Mouse (Mus musculus): Measurements from ENCODE around the gene Kprp.
"Not testable (repeated sequence)": the region's sequence is repeated elsewhere in the genome, so short reads cannot be mapped to it uniquely, and the experiment has no call there.

Kprp gene

DNA sequence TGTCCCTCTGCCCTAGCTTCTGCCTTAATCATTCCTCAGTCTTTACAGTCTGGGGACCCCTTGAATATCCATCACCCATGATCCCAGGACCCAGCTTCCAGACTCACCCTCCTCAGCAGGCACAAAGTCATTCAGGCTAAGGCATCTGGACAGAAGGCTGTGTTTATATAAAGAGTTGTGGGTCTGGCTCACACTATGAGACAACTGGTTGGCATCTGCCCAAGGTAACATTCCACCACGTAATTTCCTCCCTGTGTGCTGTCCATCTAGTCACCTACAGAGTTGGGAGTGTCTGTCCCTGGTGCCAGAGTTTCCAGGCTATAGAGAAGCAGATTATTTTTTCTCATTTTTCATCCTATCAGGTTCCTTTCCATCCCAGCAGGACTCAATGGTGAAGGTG, at the start of gene Kprp:
TSS of gene Kprp (minus strand) at position 140 of the 400 bp plus-strand sequence.
- DNase-seq (ENCODE audit: low spot score in 2 of 2) = no peak

DNA sequence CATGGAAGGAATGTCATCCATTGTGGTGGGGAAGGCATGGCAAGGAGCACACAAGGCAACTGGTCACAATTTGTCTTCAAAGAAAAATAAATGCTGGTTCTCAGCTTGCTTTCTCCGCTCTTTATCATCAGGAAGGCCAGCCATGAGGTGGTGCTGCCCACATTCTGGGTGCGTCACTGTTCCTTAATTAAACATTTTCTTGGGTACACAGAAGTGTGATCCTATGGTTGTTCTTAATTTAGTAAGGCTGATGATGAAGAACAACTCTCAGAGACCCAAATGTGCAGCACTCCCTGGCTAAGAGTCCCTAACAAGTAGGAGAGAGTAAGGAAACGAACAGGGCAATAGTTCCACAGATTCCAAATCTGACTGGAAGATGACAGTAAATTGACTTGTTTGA, 47.1 kb upstream of the Kprp start:
- no peak for DNase-seq (ENCODE audit: low spot score in 2 of 2)

DNA sequence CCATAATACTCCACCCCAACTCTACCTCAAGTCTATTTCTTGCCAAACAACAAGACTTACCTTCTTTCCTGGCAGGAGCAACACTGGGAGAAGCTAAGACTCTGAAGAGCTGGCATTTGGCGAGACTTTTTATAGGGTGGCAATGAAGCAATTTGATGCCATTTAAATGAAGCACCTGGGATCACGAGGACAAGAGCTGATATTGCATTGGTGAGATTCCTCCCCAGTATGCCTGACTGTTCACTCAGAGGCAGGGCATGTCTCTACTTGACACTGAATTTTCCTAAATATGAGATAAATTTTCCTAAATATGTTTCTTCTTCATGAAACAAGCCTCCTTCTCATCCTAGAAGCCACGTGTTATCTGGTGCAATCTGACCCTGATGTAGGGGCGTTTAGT, 43.1 kb upstream of the Kprp start, which contains the start of gene 2310050C09Rik:
TSS of gene 2310050C09Rik (minus strand) at position 101 of the 400 bp plus-strand sequence.
- no peak for DNase-seq (ENCODE audit: low spot score in 2 of 2)

- no peak for DNase-seq (ENCODE audit: low spot score in 2 of 2)
These were observed 24.1 kb upstream of the Kprp start, which contains the start of gene Lce1l for GRCm38 (mm10) chr3:92851186-92851585. Gene Lce1l, minus strand, starts transcription at chr3:92851286.

DNA sequence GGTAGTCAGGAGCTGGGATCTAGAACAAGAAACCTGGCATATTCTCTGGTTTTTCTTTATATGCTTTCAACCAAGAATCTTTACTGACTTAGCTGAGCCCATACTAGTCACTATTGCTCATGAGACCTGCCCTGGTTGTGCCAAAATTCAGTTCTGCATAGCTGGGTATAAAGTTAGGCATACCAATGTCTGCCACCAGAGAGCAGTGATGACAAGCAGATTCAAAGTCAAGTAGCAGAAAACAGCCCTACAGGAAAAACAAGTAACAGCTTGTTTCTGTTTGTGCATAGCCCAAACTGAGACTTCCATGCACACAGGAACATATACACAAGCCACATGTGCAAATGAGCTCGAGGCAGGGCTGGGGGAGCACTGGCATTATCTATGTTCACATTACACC, 1.2 kb downstream of the Kprp start:
- DNase-seq (ENCODE audit: low spot score in 2 of 2) = no peak

DNA sequence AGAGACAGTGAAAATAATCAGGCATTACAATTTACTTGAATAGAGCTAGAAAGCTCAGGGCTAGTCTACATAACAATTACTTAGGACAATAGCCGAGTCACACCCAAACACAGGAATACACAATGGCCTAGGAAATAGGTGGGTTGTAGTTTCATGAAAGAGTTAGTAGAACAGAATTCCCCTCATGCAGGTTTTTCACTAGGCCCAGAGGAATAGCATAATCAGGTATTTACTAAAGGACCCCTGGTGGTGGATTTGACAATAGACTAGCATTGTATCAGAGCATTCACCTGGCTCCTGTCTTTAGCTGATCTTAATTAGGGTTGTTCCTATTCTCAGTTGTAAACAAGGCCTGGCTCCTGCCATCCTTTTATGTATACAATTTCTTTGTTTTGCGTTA, 11.0 kb downstream of the Kprp start:
- DNase-seq (ENCODE audit: low spot score in 2 of 2) = not testable (repeated sequence)

GRCm38 (mm10) chr3:92815581-92815980, 11.5 kb downstream of the Kprp start:
- DNase-seq (ENCODE audit: low spot score in 2 of 2) = no peak

DNA sequence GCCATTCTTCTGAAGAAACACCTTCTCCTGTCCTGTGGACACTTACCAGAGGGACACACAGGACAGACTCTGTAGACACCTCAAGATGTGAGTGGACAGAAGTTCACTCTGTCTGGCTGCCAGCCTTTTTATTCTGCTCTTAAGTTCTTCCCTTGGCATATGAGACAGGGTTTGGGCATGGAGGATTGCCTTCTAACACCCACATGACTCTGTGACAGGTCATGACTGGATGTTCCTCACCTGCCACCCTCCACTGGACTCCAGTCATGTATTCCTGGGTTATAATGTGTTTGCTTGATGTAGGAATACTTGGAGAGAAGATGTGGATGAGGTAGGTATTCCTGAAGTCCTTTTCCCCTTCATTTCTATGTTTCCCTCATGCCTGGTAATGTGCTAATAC, 19.3 kb downstream of the Kprp start, which contains the start of gene Lce1k:
TSS of gene Lce1k (minus strand) at position 101 of the 400 bp plus-strand sequence.
- DNase-seq (ENCODE audit: low spot score in 2 of 2) = no peak

DNA sequence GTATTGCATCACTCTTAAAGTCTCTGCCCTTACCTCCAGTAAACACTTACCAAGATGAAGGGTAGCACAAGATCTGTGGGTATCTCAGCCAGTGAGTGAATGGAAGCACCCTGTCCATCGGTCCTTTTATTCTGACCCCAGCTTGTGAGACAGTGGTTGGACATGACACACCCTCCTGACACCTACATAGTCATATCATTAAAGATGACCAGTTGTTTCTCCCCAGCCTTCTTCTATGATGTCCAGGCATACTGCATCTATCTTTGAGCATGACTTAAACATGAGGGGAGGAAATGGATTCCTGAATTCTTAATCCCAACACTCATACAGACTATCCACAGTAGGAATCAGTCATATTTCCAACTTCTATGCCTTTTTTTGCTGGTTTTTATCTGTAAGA, 36.6 kb downstream of the Kprp start, which contains the start of gene Lce1j:
TSS of gene Lce1j (minus strand) at position 101 of the 400 bp plus-strand sequence.
- no peak for DNase-seq (ENCODE audit: low spot score in 2 of 2)

GRCm38 (mm10) chr3:92778799-92779198, 48.2 kb downstream of the Kprp start, which contains the start of gene Lce1i:
Gene Lce1i, minus strand, starts transcription at chr3:92778899.
- no peak for DNase-seq (ENCODE audit: low spot score in 2 of 2)
